Mouse (Mus musculus) cerebellum, adult 2 months (tissue): ENCODE results near the gene Borcs6. TPM values are rescaled to one million over a fixed set of nuclear protein-coding genes. Genes with fewer than 3 reads are reported as not detected.
A peak's percentile ranks its signal among the peaks of the same experiment; 100 is the strongest.
"Not testable (repeated sequence)": the region's sequence is repeated elsewhere in the genome, so short reads cannot be mapped to it uniquely, and the experiment has no call there.

Experiments used
- DNase-seq, 2 experiments: peaks; one replicate each; pipeline ENCODE4 v3.0.0; 2021
- H3K27ac ChIP-seq: fragments of 200-500 bp; 2 replicates; pipeline ENCODE4 v1.5.1; 2012; ENCODE audit warnings: low read length, control low read depth, inconsistent platforms; ENCODE audit not compliant: insufficient read depth
- H3K27me3 ChIP-seq: fragments of 200-500 bp; 2 replicates; pipeline ENCODE4 v1.6.1; 2012; ENCODE audit warnings: inconsistent platforms, mild to moderate bottlenecking, low read length, moderate library complexity; ENCODE audit not compliant: control insufficient read depth, insufficient read depth
- H3K4me1 ChIP-seq: fragments of 200-500 bp; 2 replicates; pipeline ENCODE4 v1.6.1; 2011; ENCODE audit warnings: low read length; ENCODE audit not compliant: control insufficient read depth, insufficient read depth
- H3K4me3 ChIP-seq: fragments of 200-500 bp; replicated peaks from 2 replicates; pipeline ENCODE3; 2011; ENCODE audit warnings: mild to moderate bottlenecking, low read depth, low read length, control low read depth; ENCODE audit not compliant: insufficient read depth
- CTCF ChIP-seq: fragments of 200-500 bp; IDR thresholded peaks from 2 replicates; pipeline ENCODE4 v1.5.1; 2011; ENCODE audit warnings: low read depth, mild to moderate bottlenecking, control low read depth, low read length, moderate library complexity, borderline replicate concordance; ENCODE audit not compliant: insufficient read depth
- POLR2A ChIP-seq: fragments of 200-500 bp; IDR thresholded peaks from 2 replicates; pipeline ENCODE4 v1.6.1; 2011; ENCODE audit warnings: low read length, control low read depth, borderline replicate concordance; ENCODE audit not compliant: insufficient read depth
- whole genome bisulfite sequencing: fragments of 180-500 bp; shearing (Covaris S2); methylation state at CpG from one replicate; pipeline ENCODE4 v1.1.7; 2018; 5-methylcytosine and 5-hydroxymethylcytosine counted together
- polyA plus RNA-seq: library from polyadenylated mRNA; depleted of rRNA; stranded (reverse); fragments of >200 nt; gene quantifications from 2 replicates; pipeline ENCODE4 v1.2.3, GENCODE M21; 2012

Gene Borcs6
- polyA plus RNA-seq, 1 experiment = 36.7 TPM

DNA sequence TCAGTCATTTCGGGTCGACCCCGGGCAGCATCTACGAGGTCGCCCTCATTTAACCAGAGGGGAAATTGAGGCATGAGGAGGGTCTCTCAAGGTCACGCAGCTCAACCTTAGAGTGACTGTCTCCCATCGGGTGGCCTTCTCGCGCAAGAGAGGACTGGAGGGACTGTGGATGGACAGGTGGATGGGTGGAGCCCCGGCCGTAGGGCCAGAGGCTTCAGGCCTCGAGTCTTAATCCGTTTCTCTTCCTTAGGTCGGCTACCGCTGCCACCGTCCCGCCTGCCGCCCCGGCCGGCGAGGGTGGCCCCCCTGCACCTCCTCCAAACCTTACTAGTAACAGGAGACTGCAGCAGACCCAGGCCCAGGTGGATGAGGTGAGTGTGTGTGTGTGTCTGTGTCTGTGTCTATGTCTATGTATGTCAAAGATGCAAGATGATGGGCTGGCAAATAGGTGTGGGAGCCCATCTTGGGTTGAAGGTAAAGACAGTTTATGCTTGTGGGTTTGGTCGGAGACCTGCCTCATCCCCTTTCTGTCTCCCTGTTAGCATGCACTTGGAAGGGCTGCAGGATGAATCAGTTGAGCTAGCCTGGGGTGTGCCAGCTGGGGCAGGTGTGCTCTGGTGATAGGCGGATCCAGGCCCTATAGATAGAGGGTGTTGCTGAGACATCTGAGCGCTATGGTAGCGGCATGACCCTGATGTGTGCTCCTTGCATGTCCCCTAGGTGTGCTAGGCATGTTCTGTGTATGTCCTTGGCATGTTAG lies 29.5 kb downstream of the Borcs6 start:
- peak in 1 of 2 experiments; percentile 64 for DNase-seq
- WGBS = 2% methylated on average over 25 of the region's 25 CpGs
- no peak for TF ChIP-seq POLR2A
- no peak for TF ChIP-seq CTCF

GRCm38 (mm10) chr11:69089616-69090290 lies 30.2 kb downstream of the Borcs6 start:
- Histone ChIP-seq H3K27me3 (no peaks in the 10 kb centered on the region), H3K27ac (peak overlapping the region; percentile 99), H3K4me3 (peak overlapping the region; percentile 96), H3K4me1 (peaks cover 10% of the 10 kb centered on the region)
- DNase-seq = peak; percentile 50 to 54
- TF ChIP-seq POLR2A = no peak
- no peak for TF ChIP-seq CTCF
- WGBS = 30% methylated on average over 12 of the region's 12 CpGs

More for the DNA sequence above, 29.5 kb downstream of the Borcs6 start:
- no peaks in the 10 kb centered on the region for H3K27me3 ChIP-seq
- peaks cover 10% of the 10 kb centered on the region for H3K4me1 ChIP-seq
- peak overlapping the region; percentile 96 for H3K4me3 ChIP-seq
- peak overlapping the region; percentile 99 for H3K27ac ChIP-seq

GRCm38 (mm10) chr11:69090367-69090766 lies 30.9 kb downstream of the Borcs6 start:
- Histone ChIP-seq H3K4me1 (peaks cover 10% of the 10 kb centered on the region), H3K27ac (0 out of 2 replicates have a peak overlapping the region, but pooled peaks have one; percentile 99), H3K4me3 (peak overlapping the region; percentile 13), H3K27me3 (no peaks in the 10 kb centered on the region)
- no peak for TF ChIP-seq POLR2A
- no peak for TF ChIP-seq CTCF
- DNase-seq = no peak
- WGBS = 26% methylated on average over 6 of the region's 6 CpGs

DNA sequence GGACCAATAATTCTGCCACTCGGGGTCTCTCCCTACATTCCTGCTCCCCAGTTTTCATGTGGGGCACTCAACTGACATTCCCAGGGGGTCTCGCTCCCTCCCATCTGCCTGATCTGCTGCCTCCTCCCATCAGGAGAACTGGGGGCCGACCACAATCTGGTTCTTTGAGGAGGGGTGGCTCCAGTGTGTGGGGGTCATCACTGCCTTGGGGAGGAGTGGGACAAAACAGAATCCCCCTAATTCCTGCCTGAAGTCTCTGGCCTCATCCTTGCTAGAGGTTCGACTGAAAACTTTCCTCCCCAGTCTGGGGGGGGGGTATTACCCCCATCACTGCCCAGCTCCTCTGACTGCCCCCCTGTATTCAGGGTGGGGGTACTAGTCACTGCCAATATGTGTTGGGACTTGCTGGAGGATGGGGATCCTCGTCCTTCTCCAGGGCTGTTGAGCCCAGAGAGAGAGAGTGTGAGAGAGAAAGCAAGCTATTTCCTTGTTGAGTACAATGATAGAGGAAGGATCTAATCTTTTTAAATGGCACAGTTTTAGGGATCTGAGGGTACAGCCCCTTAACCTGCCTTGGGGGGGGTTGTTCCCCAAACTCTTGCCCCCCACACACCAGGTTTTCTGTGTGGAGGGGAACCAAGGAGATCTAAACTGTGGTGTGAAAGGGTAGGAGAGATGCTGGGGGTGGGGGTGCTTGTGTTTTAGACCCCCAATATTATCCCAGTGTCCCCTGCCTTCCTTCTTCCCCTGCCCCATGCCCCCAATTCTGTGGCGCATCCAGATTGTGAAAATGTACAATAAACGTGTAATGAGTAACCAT lies 32.3 kb downstream of the Borcs6 start:
- TF ChIP-seq CTCF (no peak), POLR2A (no peak)
- Histone ChIP-seq H3K27me3 (no peaks in the 10 kb centered on the region), H3K4me1 (peaks cover 10% of the 10 kb centered on the region), H3K4me3 (no peak overlapping the region), H3K27ac (no peak overlapping the region)
- peak in 1 of 2 experiments; percentile 23 for DNase-seq
- WGBS = 58% methylated on average over 7 of the region's 7 CpGs

GRCm38 (mm10) chr11:69092386-69092751 lies 32.9 kb downstream of the Borcs6 start:
- no peak overlapping the region for H3K4me3 ChIP-seq
- TF ChIP-seq CTCF = peak; percentile 86
- no peak for TF ChIP-seq POLR2A
- DNase-seq = peak; percentile 82 to 92
- no peak overlapping the region for H3K27ac ChIP-seq
- H3K27me3 ChIP-seq = no peaks in the 10 kb centered on the region
- WGBS = 1% methylated on average over 3 of the region's 3 CpGs
- H3K4me1 ChIP-seq = peaks cover 10% of the 10 kb centered on the region

- peaks cover 15% of the 10 kb centered on the region for H3K4me1 ChIP-seq
- 73% methylated on average over 4 of the region's 4 CpGs for WGBS
- no peak for DNase-seq
- H3K27ac ChIP-seq = no peak overlapping the region
- no peak overlapping the region for H3K4me3 ChIP-seq
- TF ChIP-seq POLR2A (no peak; the same call in 1 of the 2 replicates), CTCF (no peak)
- no peaks in the 10 kb centered on the region for H3K27me3 ChIP-seq
Observed at GRCm38 (mm10) chr11:69092871-69093270, 33.4 kb downstream of the Borcs6 start.

DNA sequence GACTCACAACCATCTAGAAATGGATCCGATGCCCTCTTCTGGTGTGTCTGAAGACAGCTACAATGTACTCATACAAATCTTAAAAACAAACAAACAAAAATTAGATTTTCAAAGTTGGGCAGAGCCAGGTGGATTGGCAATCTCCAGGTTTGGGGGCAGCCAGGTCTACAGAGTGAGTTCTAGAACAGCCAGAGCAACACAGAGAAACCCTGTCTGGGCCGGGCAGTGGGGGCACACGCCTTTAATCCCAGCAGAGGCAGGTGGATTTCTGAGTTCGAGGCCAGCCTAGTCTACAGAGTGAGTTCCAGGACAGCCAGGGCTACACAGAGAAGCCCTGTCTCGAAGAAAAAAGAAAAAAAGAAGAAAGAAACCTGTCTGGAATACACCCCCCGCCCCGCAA lies 34.3 kb downstream of the Borcs6 start:
- H3K27ac ChIP-seq, H3K27me3 ChIP-seq, H3K4me3 ChIP-seq: not testable (repeated sequence)
- peak in 1 of 2 experiments; percentile 29 for DNase-seq
- WGBS = 82% methylated on average over 7 of the region's 7 CpGs
- peaks cover 22% of the 10 kb centered on the region for H3K4me1 ChIP-seq
